Mouse (Mus musculus): ENCODE results near the gene Gtf2ird2. TPM values are rescaled to one million over a fixed set of nuclear protein-coding genes. Genes with fewer than 3 reads are reported as not detected.
A peak's percentile ranks its signal among the peaks of the same experiment; 100 is the strongest.

Gtf2ird2 gene
- total and polyA plus RNA-seq, 3 experiments: 5.2 to 10.7 (median 8.8) TPM

- DNase-seq: no peak
These were observed 50.4 kb downstream of the Gtf2ird2 start for GRCm38 (mm10) chr5:134234205-134234604.

GRCm38 (mm10) chr5:134235111-134235510 is 51.3 kb downstream of the Gtf2ird2 start:
- peak; percentile 41 for DNase-seq

GRCm38 (mm10) chr5:134236241-134236640 is 52.4 kb downstream of the Gtf2ird2 start:
- DNase-seq: peak; percentile 29

GRCm38 (mm10) chr5:134236796-134237195 is 53.0 kb downstream of the Gtf2ird2 start:
- no peak for DNase-seq

GRCm38 (mm10) chr5:134237508-134237907 is 53.7 kb downstream of the Gtf2ird2 start:
- DNase-seq: no peak

GRCm38 (mm10) chr5:134237936-134238760 is 54.3 kb downstream of the Gtf2ird2 start:
- DNase-seq: no peak

GRCm38 (mm10) chr5:134241831-134242230 is 58.0 kb downstream of the Gtf2ird2 start:
- no peak for DNase-seq

- DNase-seq: no peak
These were observed 60.0 kb downstream of the Gtf2ird2 start for GRCm38 (mm10) chr5:134243661-134244436.

- DNase-seq: no peak
These were observed 61.1 kb downstream of the Gtf2ird2 start for GRCm38 (mm10) chr5:134244890-134245289.

- DNase-seq: peak; percentile 65
These were observed 62.3 kb downstream of the Gtf2ird2 start for GRCm38 (mm10) chr5:134246146-134246545.

GRCm38 (mm10) chr5:134248608-134249244 is 64.9 kb downstream of the Gtf2ird2 start:
- no peak for DNase-seq

GRCm38 (mm10) chr5:134249245-134249649 is 65.4 kb downstream of the Gtf2ird2 start:
- no peak for DNase-seq

- no peak for DNase-seq
These were observed 66.8 kb downstream of the Gtf2ird2 start for GRCm38 (mm10) chr5:134250601-134251000.

GRCm38 (mm10) chr5:134251083-134251482 is 67.3 kb downstream of the Gtf2ird2 start:
- no peak for DNase-seq

- no peak for DNase-seq
These were observed 70.0 kb downstream of the Gtf2ird2 start for GRCm38 (mm10) chr5:134253806-134254205.

GRCm38 (mm10) chr5:134255294-134255693 is 71.5 kb downstream of the Gtf2ird2 start:
- no peak for DNase-seq

GRCm38 (mm10) chr5:134257349-134258031 is 73.7 kb downstream of the Gtf2ird2 start:
- no peak for DNase-seq

- no peak for DNase-seq
These were observed 74.6 kb downstream of the Gtf2ird2 start for GRCm38 (mm10) chr5:134258395-134258794.

- no peak for DNase-seq
These were observed 75.1 kb downstream of the Gtf2ird2 start for GRCm38 (mm10) chr5:134258934-134259333.

- no peak for DNase-seq
These were observed 76.3 kb downstream of the Gtf2ird2 start for GRCm38 (mm10) chr5:134260001-134260636.

GRCm38 (mm10) chr5:134265890-134266289 is 82.1 kb downstream of the Gtf2ird2 start:
- no peak for DNase-seq
